Mouse (Mus musculus) neural tube, embryonic 13.5 days (tissue): ENCODE measurements around the gene Rps19bp1. TPM values are rescaled to one million over a fixed set of nuclear protein-coding genes. Genes with fewer than 3 reads are reported as not detected.
A peak's percentile ranks its signal among the peaks of the same experiment; 100 is the strongest.

ENCODE experiments used
- ATAC-seq: fragments of 200-750 bp; cut with Nextera tagmentation; 2 replicates; pipeline ENCODE4 v1.8.0; 2017; ENCODE audit warnings: low read depth, mild to moderate bottlenecking, moderate TSS enrichment, moderate library complexity
- H3K27ac ChIP-seq: fragments of 300-500 bp; sonication (generic); replicated peaks from 2 replicates; pipeline ENCODE4 v1.5.1; 2015; ENCODE audit warnings: moderate library complexity, mild to moderate bottlenecking, inconsistent platforms
- H3K27me3 ChIP-seq: fragments of 300-500 bp; sonication (generic); 2 replicates; pipeline ENCODE4 v1.6.1; 2015; ENCODE audit warnings: mild to moderate bottlenecking, inconsistent platforms
- H3K36me3 ChIP-seq: fragments of 300-500 bp; sonication (generic); 2 replicates; pipeline ENCODE4 v1.6.1; 2015; ENCODE audit warnings: mild to moderate bottlenecking, inconsistent platforms
- H3K4me1 ChIP-seq: fragments of 300-500 bp; sonication (generic); replicated peaks from 2 replicates; pipeline ENCODE4 v1.6.1; 2015; ENCODE audit warnings: inconsistent platforms
- H3K4me2 ChIP-seq: fragments of 300-500 bp; sonication (generic); 2 replicates; pipeline ENCODE4 v1.6.1; 2015; ENCODE audit warnings: inconsistent platforms, mild to moderate bottlenecking, moderate library complexity
- H3K4me3 ChIP-seq: fragments of 300-500 bp; sonication (generic); 2 replicates; pipeline ENCODE4 v1.5.1; 2015; ENCODE audit warnings: mild to moderate bottlenecking, inconsistent platforms
- H3K9ac ChIP-seq: fragments of 300-500 bp; sonication (generic); 2 replicates; pipeline ENCODE4 v1.6.1; 2015; ENCODE audit warnings: moderate library complexity, mild to moderate bottlenecking, inconsistent platforms
- H3K9me3 ChIP-seq: fragments of 300-500 bp; sonication (generic); 2 replicates; pipeline ENCODE4 v1.6.1; 2016; ENCODE audit warnings: inconsistent platforms
- WGBS: fragments of 180-500 bp; shearing (Covaris S2); methylation state at CpG from one replicate; pipeline ENCODE4 v1.1.7; 2015; 5-methylcytosine and 5-hydroxymethylcytosine counted together
- polyA plus RNA-seq: library from polyadenylated mRNA; unstranded; fragments of >200 nt; fragmentation: Nextera tagmentation; extraction: Ambion mirVana; gene quantifications from 2 replicates; pipeline ENCODE4 v1.2.1, GENCODE M21; 2015

Gene Rps19bp1
- 65.2 and 74.2 TPM in 2 replicates for polyA plus RNA-seq

DNA sequence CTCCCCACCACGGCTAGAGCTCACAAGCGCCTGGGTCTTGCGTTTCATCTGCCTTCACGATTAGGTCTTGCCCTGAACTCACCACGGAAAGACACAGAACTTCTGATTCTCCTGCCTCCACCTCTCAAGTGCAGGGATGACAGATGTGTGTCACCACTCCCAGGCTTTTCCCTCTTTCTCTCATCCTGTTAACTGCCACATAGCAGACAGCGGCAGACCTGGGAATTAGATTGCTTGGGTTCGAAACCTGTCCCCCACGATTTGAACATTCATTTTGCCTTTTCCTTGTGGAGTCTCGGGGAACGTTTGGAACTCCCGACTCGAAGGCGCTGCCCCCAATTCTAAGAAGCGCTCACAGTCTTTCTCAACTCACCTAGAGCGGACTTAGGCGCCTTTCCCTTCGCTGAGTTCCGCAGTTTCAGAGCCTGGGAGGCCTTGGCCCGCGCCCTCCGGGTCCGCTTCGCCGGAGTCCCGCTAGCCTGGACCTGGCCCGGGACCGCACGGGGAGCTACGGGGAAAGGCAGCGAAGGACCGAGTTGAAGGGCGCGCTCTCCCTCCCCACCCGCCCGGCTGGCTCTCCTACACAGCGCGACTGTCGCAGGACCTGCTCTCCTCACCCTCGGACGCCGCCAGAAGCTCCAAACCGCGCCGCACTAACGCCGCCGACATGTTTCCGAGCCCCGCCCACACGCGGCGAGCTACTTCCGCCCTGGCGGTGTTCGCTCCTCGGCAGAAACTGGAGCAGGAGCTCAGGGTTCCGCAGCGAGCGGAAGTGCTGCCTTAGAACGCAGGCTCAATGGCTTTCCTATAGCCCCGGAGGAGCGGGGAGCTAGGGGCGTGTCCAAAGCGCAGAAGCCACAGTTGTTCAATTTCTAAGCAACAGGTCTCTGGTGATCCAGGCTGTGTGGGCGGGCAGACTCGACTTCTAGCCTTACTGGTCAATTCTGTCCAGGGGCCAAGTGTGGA, at the start of gene Rps19bp1:
Gene Rps19bp1, minus strand, starts transcription at position 706 of the 966 bp plus-strand sequence.
- ATAC-seq, result peak; percentile 86
- peaks cover 19% of the 10 kb centered on the region for H3K36me3 ChIP-seq
- H3K4me3 ChIP-seq, result peak within 1 kb of the TSS; percentile 91
- H3K27me3 ChIP-seq, result no peaks in the 10 kb centered on the region
- peaks cover 23% of the 10 kb centered on the region for H3K4me1 ChIP-seq
- peak within 1 kb of the TSS; percentile 65 for H3K27ac ChIP-seq
- no peaks in the 10 kb centered on the region for H3K9me3 ChIP-seq
- 2% methylated on average over 66 of the region's 66 CpGs for WGBS
- H3K4me2 ChIP-seq, result peak within 1 kb of the TSS; percentile 86
- peak within 1 kb of the TSS; percentile 86 for H3K9ac ChIP-seq

DNA sequence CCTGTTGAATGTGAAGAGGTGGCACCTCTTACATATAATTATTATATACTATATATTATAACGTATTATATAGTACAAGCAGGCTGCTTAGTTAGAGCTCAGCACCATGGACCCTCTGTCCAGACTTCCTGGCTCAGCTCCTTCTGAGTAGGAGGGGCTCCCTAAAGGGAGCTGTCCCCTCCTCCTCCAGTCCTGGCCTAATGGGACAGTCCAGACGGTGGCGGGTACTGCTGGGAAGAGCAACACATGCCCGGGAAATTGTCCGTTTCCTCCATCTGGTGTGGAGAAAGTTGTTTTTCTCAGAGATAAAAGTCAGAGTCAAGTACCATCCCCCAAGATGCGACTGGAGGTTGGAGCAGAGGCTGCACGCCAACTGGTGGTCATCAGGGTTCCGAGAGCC, 42.0 kb upstream of the Rps19bp1 start:
- Histone ChIP-seq H3K36me3 (no peaks in the 10 kb centered on the region), H3K4me3 (no peak overlapping the region), H3K27ac (no peak overlapping the region), H3K4me2 (no peak overlapping the region), H3K9ac (no peak overlapping the region), H3K27me3 (no peaks in the 10 kb centered on the region), H3K9me3 (no peaks in the 10 kb centered on the region), H3K4me1 (no peaks in the 10 kb centered on the region)
- no peak for ATAC-seq
- WGBS, result 67% methylated on average over 8 of the region's 8 CpGs

DNA sequence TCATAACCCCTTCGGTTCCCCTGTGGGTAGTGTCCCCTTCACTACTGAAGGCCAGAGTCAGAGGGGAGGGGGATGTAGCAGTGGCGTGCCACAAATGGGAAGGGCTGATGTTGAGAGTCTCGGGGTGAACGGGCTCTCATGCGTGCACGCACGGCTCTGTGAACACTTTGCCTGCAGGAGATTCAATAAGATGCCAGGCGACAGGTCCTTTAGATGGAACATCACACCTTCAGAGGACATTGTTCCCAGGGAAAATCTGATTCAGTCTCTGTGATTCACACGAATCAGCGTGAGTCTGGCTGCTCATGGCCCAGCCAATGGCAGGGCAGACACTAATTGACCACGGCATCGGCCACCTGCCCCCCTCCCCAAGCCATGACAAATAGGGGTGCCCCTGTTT, 40.1 kb upstream of the Rps19bp1 start:
- Histone ChIP-seq H3K4me3 (no peak overlapping the region), H3K36me3 (no peaks in the 10 kb centered on the region), H3K9me3 (no peaks in the 10 kb centered on the region), H3K27ac (no peak overlapping the region), H3K4me2 (no peak overlapping the region), H3K9ac (no peak overlapping the region), H3K27me3 (no peaks in the 10 kb centered on the region), H3K4me1 (no peaks in the 10 kb centered on the region)
- ATAC-seq, result no peak
- 71% methylated on average over 12 of the region's 12 CpGs for WGBS

DNA sequence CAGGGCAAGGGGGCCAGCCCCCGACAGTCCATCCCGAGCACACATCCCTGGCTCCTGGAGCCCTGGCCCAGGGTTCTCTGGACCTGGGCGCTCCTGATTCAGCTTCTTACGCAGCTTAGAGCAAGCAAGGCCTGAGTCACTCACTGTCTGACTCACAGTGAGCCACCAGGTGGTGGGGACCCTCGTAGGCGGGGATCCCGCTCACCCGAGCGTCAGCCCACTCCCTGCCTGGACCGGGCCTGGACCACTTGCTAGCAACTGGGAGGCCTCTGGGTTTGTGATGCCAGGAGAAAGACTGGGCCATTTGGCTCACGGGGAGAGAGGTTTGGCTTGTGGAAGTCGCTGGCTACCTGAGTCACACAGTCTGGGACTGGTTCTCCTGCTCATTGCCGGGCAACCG, 39.7 kb upstream of the Rps19bp1 start:
- H3K9ac ChIP-seq, result no peak overlapping the region
- no peaks in the 10 kb centered on the region for H3K4me1 ChIP-seq
- H3K27me3 ChIP-seq, result no peaks in the 10 kb centered on the region
- WGBS, result 76% methylated on average over 14 of the region's 14 CpGs
- no peak overlapping the region for H3K4me3 ChIP-seq
- no peaks in the 10 kb centered on the region for H3K9me3 ChIP-seq
- H3K4me2 ChIP-seq, result no peak overlapping the region
- H3K36me3 ChIP-seq, result no peaks in the 10 kb centered on the region
- H3K27ac ChIP-seq, result no peak overlapping the region
- ATAC-seq, result no peak

DNA sequence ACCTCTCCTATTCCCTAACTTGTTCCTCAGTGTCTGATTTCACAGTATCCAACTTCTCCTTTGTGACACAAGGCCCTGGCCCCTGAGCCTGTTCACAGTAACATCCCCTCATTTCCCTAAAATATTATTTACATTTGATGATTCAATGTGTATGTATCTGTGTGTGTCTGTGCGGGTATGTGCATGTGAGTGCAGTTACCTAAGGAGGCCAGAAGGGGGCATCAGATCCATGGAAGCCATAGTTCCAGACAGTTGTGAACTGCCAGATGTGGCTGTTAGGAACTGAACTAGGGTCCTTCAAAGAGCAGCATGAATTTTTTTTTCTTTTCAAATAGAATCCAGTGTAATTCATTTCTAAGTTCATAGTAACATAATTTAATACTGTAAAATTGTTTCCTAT, 33.0 kb upstream of the Rps19bp1 start:
- H3K9ac ChIP-seq, result no peak overlapping the region
- H3K27ac ChIP-seq, result no peak overlapping the region
- H3K27me3 ChIP-seq, result no peaks in the 10 kb centered on the region
- no peak for ATAC-seq
- H3K9me3 ChIP-seq, result no peaks in the 10 kb centered on the region
- 92% methylated on average over 1 of the region's 1 CpGs for WGBS
- no peaks in the 10 kb centered on the region for H3K4me1 ChIP-seq
- no peaks in the 10 kb centered on the region for H3K36me3 ChIP-seq
- no peak overlapping the region for H3K4me2 ChIP-seq
- no peak overlapping the region for H3K4me3 ChIP-seq

DNA sequence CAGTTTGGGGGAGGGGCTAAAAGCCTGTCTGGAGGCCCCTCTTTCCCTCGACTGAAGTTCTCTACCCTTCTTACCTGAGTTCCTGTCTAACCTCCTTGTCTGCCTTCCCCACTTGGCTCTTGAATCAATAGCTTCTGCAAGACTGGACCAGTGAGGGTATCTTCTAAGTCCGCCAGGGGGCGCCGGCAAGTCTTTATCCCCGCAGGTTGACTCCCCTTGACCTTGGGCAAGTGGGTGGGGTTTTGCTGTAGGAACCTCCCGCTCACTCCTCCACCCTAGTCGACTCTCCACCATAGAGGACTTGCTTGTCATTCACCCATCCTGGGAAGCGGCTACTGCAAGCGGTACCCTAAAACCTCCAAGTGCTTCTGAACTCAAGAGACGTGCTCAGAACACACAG, 25.3 kb upstream of the Rps19bp1 start:
- no peak overlapping the region for H3K9ac ChIP-seq
- H3K27ac ChIP-seq, result no peak overlapping the region
- no peak overlapping the region for H3K4me3 ChIP-seq
- no peak for ATAC-seq
- 0 out of 2 replicates have a peak overlapping the region, but pooled peaks have one; percentile 81 for H3K4me2 ChIP-seq
- 9% methylated on average over 10 of the region's 10 CpGs for WGBS
- peaks cover 13% of the 10 kb centered on the region for H3K4me1 ChIP-seq
- no peaks in the 10 kb centered on the region for H3K9me3 ChIP-seq
- peaks cover 71% of the 10 kb centered on the region for H3K27me3 ChIP-seq
- no peaks in the 10 kb centered on the region for H3K36me3 ChIP-seq

DNA sequence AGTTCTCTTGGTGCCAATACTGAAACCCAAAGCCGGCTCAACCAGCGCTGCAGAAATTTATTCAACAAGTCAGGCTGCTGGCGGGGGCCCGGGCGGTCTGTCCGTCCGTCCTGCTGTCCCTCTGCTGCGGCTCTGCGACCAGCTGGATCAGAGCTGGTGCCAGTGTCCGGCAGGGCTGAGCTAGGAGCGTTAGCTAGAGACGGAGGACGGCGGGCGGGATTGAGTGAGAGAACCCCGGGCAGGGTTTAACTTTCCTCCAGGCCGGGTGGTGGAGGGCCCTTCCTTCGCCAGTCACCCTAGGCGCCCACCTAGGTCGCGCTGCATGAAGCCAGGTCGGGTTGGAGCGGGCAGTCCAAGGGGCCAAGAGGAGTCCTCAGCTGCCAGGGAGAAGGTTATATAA, 23.9 kb upstream of the Rps19bp1 start:
- no peaks in the 10 kb centered on the region for H3K9me3 ChIP-seq
- peaks cover 13% of the 10 kb centered on the region for H3K4me1 ChIP-seq
- ATAC-seq, result no peak
- H3K4me2 ChIP-seq, result peak overlapping the region; percentile 81
- H3K27ac ChIP-seq, result no peak overlapping the region
- H3K9ac ChIP-seq, result peak overlapping the region; percentile 78
- H3K27me3 ChIP-seq, result peaks cover 85% of the 10 kb centered on the region
- 2% methylated on average over 23 of the region's 23 CpGs for WGBS
- no peaks in the 10 kb centered on the region for H3K36me3 ChIP-seq
- peak overlapping the region; percentile 61 for H3K4me3 ChIP-seq

DNA sequence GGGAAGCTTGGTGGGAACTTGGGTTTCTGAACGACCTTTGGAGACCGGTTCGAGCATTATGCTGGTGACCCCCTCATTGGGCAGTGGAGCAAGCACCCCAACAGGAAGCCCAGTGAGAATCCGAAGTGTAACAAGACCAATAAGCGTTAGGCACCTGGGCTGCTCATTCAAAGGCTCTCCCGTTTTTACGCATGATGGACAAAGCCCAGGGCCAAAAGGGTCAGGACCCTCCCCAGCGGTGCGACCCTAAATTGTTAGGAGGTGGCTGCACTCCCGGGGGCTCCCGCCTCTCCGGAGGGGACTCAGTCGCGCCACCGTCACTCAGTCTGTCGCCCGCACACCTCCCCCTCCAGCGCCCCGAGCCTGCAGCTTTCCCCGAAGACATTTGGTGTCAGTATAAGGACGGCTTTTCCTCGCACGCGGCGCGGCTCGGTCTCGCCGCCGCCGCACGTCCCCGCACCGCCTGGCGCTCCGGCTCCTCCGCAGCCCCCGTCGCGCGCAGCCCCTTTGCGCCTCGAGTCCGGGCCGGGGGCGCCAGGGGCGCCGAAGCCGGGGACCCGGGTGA, 22.8 kb upstream of the Rps19bp1 start, which contains the start of gene Cacna1i:
Gene Cacna1i, plus strand, starts transcription at position 388 of the 565 bp plus-strand sequence.
- H3K9me3 ChIP-seq, result no peaks in the 10 kb centered on the region
- no peak within 1 kb of the TSS for H3K27ac ChIP-seq
- under 1% methylated on average over 50 of the region's 50 CpGs for WGBS
- H3K4me3 ChIP-seq, result peak within 1 kb of the TSS; percentile 61
- no peaks in the 10 kb centered on the region for H3K36me3 ChIP-seq
- ATAC-seq, result peak; percentile 75
- H3K9ac ChIP-seq, result peak within 1 kb of the TSS; percentile 78
- peak within 1 kb of the TSS; percentile 81 for H3K4me2 ChIP-seq
- peaks cover 90% of the 10 kb centered on the region for H3K27me3 ChIP-seq
- peaks cover 13% of the 10 kb centered on the region for H3K4me1 ChIP-seq

DNA sequence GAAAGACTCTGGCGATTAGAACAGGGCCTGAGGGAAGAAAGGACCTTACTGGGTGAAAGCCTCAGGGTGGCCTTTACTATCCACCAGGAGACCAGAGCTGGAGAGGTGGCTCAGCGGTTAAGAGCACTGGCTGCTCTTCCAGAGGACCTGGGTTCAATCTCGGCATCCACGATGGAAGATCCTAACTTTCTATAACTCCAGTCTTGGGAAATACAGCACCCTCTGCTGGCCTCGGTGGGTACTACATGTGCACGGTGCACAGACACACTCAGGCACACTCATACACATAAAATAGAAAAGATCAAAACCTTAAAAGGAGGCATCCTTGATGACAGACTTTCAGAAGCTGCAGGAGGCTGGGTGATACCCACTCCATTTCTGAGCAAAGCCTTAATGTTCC, 16.5 kb upstream of the Rps19bp1 start:
- Histone ChIP-seq H3K27ac (no peak overlapping the region), H3K36me3 (no peaks in the 10 kb centered on the region), H3K9ac (no peak overlapping the region), H3K4me3 (no peak overlapping the region), H3K9me3 (no peaks in the 10 kb centered on the region), H3K4me1 (peaks cover 9% of the 10 kb centered on the region), H3K4me2 (no peak overlapping the region), H3K27me3 (peaks cover 45% of the 10 kb centered on the region)
- 25% methylated on average over 6 of the region's 6 CpGs for WGBS
- ATAC-seq, result 0 out of 2 replicates have a peak, but pooled peaks have one; percentile 3

DNA sequence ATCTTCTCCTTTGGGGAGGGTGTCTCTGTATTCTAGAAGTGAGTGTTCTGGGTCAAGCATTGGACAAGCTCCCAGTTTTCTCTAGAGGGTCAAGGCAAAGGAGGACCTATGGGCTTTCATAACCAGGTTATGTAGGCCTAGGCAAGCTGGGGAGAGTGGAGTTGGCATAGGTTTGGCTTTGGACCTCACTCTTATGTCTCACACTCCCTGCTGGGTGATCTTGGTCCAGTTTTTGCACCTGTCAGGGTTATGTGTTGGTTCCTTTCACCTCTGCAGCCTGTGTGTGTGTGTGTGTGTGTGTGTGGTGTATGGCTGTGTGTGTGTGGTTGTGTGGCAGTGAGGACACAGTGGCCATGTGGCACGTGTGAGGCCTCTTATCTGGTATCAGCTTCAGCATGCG, 14.9 kb upstream of the Rps19bp1 start:
- no peak overlapping the region for H3K4me3 ChIP-seq
- H3K9me3 ChIP-seq, result no peaks in the 10 kb centered on the region
- H3K4me2 ChIP-seq, result no peak overlapping the region
- ATAC-seq, result no peak
- no peaks in the 10 kb centered on the region for H3K36me3 ChIP-seq
- H3K4me1 ChIP-seq, result peaks cover 9% of the 10 kb centered on the region
- H3K9ac ChIP-seq, result no peak overlapping the region
- peaks cover 35% of the 10 kb centered on the region for H3K27me3 ChIP-seq
- no peak overlapping the region for H3K27ac ChIP-seq
- 85% methylated on average over 2 of the region's 2 CpGs for WGBS

DNA sequence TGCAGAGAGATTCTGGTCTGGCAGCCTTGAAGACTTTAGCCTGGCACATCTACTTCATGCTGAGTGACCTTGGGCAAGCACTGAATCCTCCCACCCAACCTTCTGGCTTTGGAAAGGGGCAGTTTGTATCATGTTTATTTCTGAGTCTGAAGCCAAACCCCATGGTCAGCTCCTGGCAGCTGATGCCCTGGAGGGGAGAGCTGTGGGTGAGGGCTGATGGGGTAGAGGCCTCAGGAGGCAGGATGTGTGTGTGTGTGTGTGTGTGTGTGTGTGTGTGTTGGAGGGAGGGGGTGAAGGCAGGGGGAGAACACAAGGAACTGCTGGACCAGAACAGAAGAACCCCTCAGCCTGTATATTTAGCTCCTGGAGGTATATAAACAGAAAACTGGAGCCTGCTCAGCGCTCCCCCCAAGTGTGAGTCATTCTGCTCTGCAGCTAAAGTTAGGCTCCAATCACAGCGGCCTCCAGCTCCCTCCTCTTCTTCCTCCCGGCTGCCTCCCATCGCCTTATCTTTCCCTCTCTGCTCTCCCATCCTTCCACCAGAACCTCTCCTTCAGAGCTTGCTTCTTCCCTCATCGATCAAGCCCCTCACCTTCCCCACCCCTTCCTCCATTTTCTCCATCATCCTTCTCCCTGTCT, 14.1 kb upstream of the Rps19bp1 start:
- no peaks in the 10 kb centered on the region for H3K9me3 ChIP-seq
- peaks cover 29% of the 10 kb centered on the region for H3K27me3 ChIP-seq
- H3K9ac ChIP-seq, result no peak overlapping the region
- no peaks in the 10 kb centered on the region for H3K36me3 ChIP-seq
- WGBS, result 77% methylated on average over 5 of the region's 5 CpGs
- H3K27ac ChIP-seq, result no peak overlapping the region
- H3K4me2 ChIP-seq, result no peak overlapping the region
- H3K4me3 ChIP-seq, result no peak overlapping the region
- no peak for ATAC-seq
- peaks cover 9% of the 10 kb centered on the region for H3K4me1 ChIP-seq

DNA sequence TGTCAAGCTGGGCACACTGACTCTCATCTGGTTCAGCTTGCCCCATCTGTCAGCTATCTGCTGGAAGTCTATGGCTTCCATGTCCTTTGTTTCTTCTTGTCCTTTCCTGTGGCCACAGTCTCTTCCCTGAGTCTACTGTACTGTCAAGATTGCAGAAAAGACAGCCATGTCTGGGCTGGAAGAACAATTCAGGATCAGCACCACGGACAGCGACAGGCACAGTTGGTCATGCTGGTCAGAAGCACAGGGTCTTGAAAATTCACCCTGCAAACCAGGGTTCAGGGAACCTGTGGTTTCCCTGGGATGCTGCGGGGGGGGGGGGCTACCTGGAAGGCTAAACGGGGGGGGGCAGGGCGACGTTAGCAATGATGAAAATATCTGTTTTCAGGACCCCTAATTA, 13.5 kb upstream of the Rps19bp1 start:
- 2% methylated on average over 6 of the region's 6 CpGs for WGBS
- Histone ChIP-seq H3K27ac (no peak overlapping the region), H3K4me3 (no peak overlapping the region), H3K36me3 (no peaks in the 10 kb centered on the region), H3K4me1 (peaks cover 13% of the 10 kb centered on the region), H3K4me2 (no peak overlapping the region), H3K9ac (no peak overlapping the region), H3K27me3 (peaks cover 27% of the 10 kb centered on the region), H3K9me3 (no peaks in the 10 kb centered on the region)
- no peak for ATAC-seq
